Mouse (Mus musculus): Measurements from ENCODE around the gene Vmn1r39. TPM values are rescaled to one million over a fixed set of nuclear protein-coding genes. Genes with fewer than 3 reads are reported as not detected.
"Not testable (repeated sequence)": the region's sequence is repeated elsewhere in the genome, so short reads cannot be mapped to it uniquely, and the experiment has no call there.

The Vmn1r39 gene
- not detected in 2 replicates for polyA plus RNA-seq (2011; ENCODE audit: insufficient read depth, insufficient read length, low replicate concordance, missing spikeins)

GRCm38 (mm10) chr6:66810509-66810908 is at the start of gene Vmn1r39:
Vmn1r39 (minus strand) TSS chr6:66810609.
- WGBS: 81% methylated on average over 2 of the region's 2 CpGs
- H3K4me1 ChIP-seq (ENCODE audit: control insufficient read depth, insufficient read depth, low read length): no peaks in the 10 kb centered on the region
- H3K4me3 ChIP-seq (replicated peaks; ENCODE audit: control insufficient read depth, low read depth, low read length): no peak within 1 kb of the TSS
- H3K27ac ChIP-seq (ENCODE audit: control insufficient read depth, insufficient read depth, low read depth, low read length, poor library complexity): no peak within 1 kb of the TSS
- TF ChIP-seq CTCF (IDR thresholded peaks at IDR 0.05; ENCODE audit: control insufficient read depth, insufficient read depth, low read length): no peak
- no peak for TF ChIP-seq POLR2A (IDR thresholded peaks at IDR 0.05; ENCODE audit: borderline replicate concordance, control insufficient read depth, low read depth, low read length)

- Histone ChIP-seq H3K4me3 (replicated peaks; ENCODE audit: control insufficient read depth, low read depth, low read length) (no peak overlapping the region), H3K27ac (ENCODE audit: control insufficient read depth, insufficient read depth, low read depth, low read length, poor library complexity) (no peak overlapping the region), H3K4me1 (ENCODE audit: control insufficient read depth, insufficient read depth, low read length) (no peaks in the 10 kb centered on the region)
- TF ChIP-seq POLR2A (IDR thresholded peaks at IDR 0.05; ENCODE audit: borderline replicate concordance, control insufficient read depth, low read depth, low read length): no peak
- TF ChIP-seq CTCF (IDR thresholded peaks at IDR 0.05; ENCODE audit: control insufficient read depth, insufficient read depth, low read length): no peak
Measured at GRCm38 (mm10) chr6:66859391-66859790, 49.0 kb upstream of the Vmn1r39 start.

DNA sequence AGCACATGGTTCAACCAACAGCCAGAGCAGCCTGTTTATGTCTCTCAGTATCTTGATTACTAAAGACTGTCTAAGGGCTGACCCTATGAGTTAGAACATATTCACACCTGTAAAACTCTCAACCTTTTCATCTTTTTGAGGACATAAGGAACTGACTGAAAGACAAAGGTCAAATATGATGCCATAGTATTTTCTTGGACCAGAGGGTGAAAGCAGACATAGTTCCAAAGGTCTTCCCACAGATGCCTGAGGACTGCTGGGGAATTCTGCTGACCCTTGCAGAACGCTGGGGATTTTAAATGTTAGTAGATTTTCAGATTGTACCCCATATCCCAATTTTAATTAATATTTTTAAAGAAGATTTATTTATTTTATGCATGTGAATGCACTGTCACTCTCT is 47.9 kb upstream of the Vmn1r39 start:
- Histone ChIP-seq H3K27ac (ENCODE audit: control insufficient read depth, insufficient read depth, low read depth, low read length, poor library complexity) (no peak overlapping the region), H3K4me1 (ENCODE audit: control insufficient read depth, insufficient read depth, low read length) (no peaks in the 10 kb centered on the region), H3K4me3 (replicated peaks; ENCODE audit: control insufficient read depth, low read depth, low read length) (no peak overlapping the region)
- TF ChIP-seq POLR2A (IDR thresholded peaks at IDR 0.05; ENCODE audit: borderline replicate concordance, control insufficient read depth, low read depth, low read length) (no peak), CTCF (IDR thresholded peaks at IDR 0.05; ENCODE audit: control insufficient read depth, insufficient read depth, low read length) (no peak)
- 79% methylated on average over 1 of the region's 1 CpGs for WGBS

DNA sequence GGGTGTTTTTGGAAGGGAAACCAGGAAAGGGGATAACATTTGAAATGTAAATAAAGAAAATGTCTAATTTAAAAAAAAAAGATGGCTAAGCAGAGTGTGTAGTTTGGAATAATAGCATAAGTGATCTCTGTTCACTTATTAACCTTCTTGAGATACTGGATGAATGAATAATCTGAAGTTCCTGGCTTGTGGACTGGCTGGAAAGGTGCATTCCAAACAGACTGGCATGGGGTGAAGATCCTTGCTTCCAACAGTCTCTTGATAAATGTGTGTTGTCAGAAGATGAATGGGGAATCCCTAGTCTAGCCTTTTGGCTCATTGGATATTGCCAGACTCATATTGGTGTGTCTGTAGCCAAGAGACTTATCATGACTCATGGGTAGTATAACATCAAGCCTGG is 45.8 kb upstream of the Vmn1r39 start:
- TF ChIP-seq CTCF (IDR thresholded peaks at IDR 0.05; ENCODE audit: control insufficient read depth, insufficient read depth, low read length): no peak
- TF ChIP-seq POLR2A (IDR thresholded peaks at IDR 0.05; ENCODE audit: borderline replicate concordance, control insufficient read depth, low read depth, low read length): no peak
- H3K27ac ChIP-seq (ENCODE audit: control insufficient read depth, insufficient read depth, low read depth, low read length, poor library complexity): no peak overlapping the region

DNA sequence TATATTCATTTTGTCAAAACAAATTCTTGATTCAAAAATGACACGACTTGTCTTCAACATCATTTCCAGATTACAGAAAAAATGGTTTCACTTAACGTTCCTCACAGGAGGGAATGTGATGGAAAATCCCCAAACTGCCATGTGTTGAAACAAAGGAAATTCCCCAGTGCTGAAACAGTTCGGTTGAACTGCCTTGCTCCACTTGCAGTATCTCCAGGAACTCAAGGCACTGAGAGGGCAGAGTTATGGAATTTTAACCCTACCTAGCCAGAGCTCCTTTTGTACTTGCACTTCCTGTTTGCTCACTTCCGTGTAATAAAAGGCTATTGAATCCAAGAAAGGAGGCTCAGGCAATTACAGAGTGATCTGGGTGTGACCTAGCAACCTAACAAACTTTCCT is 38.5 kb upstream of the Vmn1r39 start:
- H3K4me1 ChIP-seq (ENCODE audit: control insufficient read depth, insufficient read depth, low read length): no peaks in the 10 kb centered on the region
- TF ChIP-seq CTCF (IDR thresholded peaks at IDR 0.05; ENCODE audit: control insufficient read depth, insufficient read depth, low read length): no peak
- no peak for TF ChIP-seq POLR2A (IDR thresholded peaks at IDR 0.05; ENCODE audit: borderline replicate concordance, control insufficient read depth, low read depth, low read length)
- no peak overlapping the region for H3K27ac ChIP-seq (ENCODE audit: control insufficient read depth, insufficient read depth, low read depth, low read length, poor library complexity)
- H3K4me3 ChIP-seq (replicated peaks; ENCODE audit: control insufficient read depth, low read depth, low read length): no peak overlapping the region
- WGBS: 40% methylated on average over 4 of the region's 4 CpGs

More for the DNA sequence above, 45.8 kb upstream of the Vmn1r39 start:
- Histone ChIP-seq H3K4me1 (ENCODE audit: control insufficient read depth, insufficient read depth, low read length) (no peaks in the 10 kb centered on the region), H3K4me3 (replicated peaks; ENCODE audit: control insufficient read depth, low read depth, low read length) (no peak overlapping the region)

DNA sequence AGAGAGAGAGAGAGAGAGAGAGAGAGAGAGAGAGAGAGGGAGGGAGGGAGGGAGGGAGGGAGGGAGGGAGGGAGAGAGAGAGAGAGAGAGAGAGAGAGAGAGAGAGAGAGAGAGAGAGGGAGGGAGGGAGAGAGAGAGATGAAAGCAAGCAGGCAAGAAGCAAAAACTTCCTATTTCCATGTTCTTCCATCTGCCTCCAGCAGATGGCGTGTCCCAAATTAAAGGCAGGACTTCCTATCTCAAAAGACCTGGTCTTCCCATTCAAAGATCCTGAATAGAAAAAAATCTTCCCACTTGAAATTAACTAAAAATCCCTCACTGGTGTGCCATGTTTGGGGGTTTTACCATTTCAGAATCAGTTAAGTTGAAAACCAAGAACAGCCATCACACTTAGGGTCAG is 30.2 kb upstream of the Vmn1r39 start:
- H3K4me1 ChIP-seq (ENCODE audit: control insufficient read depth, insufficient read depth, low read length); H3K27ac ChIP-seq (ENCODE audit: control insufficient read depth, insufficient read depth, low read depth, low read length, poor library complexity); H3K4me3 ChIP-seq (replicated peaks; ENCODE audit: control insufficient read depth, low read depth, low read length): not testable (repeated sequence)
- WGBS: 13% methylated on average over 1 of the region's 1 CpGs

DNA sequence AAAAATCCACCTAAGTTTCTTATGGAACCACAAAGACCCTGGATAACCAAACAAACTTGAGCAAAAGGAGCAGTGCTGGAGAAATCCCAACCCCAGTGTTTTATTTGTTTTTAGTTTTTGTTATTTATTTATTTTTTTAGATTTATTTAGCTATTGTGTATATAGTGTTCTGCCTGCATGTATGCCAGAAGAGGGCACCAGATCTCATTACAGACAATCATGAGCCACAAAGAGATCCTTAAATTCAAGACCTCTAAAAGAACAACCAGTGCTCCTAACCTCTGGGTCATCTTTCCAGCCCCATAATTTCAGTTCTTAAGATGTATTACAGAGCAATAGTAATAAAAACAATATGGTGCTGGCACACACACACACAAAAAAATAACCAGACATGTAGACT is 26.5 kb upstream of the Vmn1r39 start:
- TF ChIP-seq CTCF (IDR thresholded peaks at IDR 0.05; ENCODE audit: control insufficient read depth, insufficient read depth, low read length) (no peak), POLR2A (IDR thresholded peaks at IDR 0.05; ENCODE audit: borderline replicate concordance, control insufficient read depth, low read depth, low read length) (no peak)
- Histone ChIP-seq H3K4me3 (replicated peaks; ENCODE audit: control insufficient read depth, low read depth, low read length) (no peak overlapping the region), H3K4me1 (ENCODE audit: control insufficient read depth, insufficient read depth, low read length) (no peaks in the 10 kb centered on the region), H3K27ac (ENCODE audit: control insufficient read depth, insufficient read depth, low read depth, low read length, poor library complexity) (no peak overlapping the region)

DNA sequence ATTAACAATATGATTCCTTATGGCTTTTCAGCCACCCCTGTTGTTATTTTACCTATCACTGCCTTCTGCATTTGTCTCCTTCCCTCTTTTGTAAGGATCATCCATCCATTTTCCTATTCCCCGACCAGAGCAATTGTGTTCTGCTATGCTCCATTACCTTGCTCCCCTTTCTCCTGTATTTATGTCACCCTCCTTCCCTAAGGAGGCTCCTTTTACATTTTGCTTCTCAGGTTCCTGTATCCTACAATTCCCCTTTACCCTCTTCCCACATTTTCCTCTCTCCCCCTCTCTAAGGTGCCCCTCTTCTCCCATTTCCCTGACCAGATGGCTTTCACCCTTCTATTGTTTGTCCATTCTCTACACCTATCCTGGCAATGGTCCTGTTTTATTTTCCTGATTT is 4.1 kb downstream of the Vmn1r39 start:
- Histone ChIP-seq H3K4me3 (replicated peaks; ENCODE audit: control insufficient read depth, low read depth, low read length) (no peak overlapping the region), H3K27ac (ENCODE audit: control insufficient read depth, insufficient read depth, low read depth, low read length, poor library complexity) (no peak overlapping the region), H3K4me1 (ENCODE audit: control insufficient read depth, insufficient read depth, low read length) (no peaks in the 10 kb centered on the region)
- TF ChIP-seq CTCF (IDR thresholded peaks at IDR 0.05; ENCODE audit: control insufficient read depth, insufficient read depth, low read length): no peak
- 84% methylated on average over 1 of the region's 1 CpGs for WGBS

GRCm38 (mm10) chr6:66805713-66806112 is 4.7 kb downstream of the Vmn1r39 start:
- no peak overlapping the region for H3K27ac ChIP-seq (ENCODE audit: control insufficient read depth, insufficient read depth, low read depth, low read length, poor library complexity)
- 79% methylated on average over 3 of the region's 3 CpGs for WGBS
- TF ChIP-seq POLR2A (IDR thresholded peaks at IDR 0.05; ENCODE audit: borderline replicate concordance, control insufficient read depth, low read depth, low read length): no peak
- H3K4me1 ChIP-seq (ENCODE audit: control insufficient read depth, insufficient read depth, low read length): no peaks in the 10 kb centered on the region
- no peak overlapping the region for H3K4me3 ChIP-seq (replicated peaks; ENCODE audit: control insufficient read depth, low read depth, low read length)

DNA sequence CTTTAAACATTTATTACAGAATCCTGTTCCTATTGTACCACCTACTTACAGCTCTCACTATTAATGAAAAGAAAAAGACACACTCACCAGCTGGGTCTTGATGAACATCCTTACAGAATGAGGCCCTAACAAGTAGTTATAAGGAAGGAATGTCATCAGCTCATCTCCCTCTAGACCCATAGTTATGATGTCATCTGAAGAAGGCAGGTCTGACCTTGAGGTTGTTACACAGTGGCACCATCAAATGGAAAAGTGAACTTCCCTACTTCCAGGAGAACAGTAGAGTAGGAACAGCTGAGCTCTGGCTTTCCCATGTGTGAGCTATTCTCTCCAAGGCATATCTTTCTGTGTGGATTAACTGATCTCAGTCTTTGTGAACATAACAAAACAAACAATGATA is 27.9 kb downstream of the Vmn1r39 start, which contains the start of gene Vmn1r38:
Vmn1r38 (minus strand) TSS at position 101 of the 400 bp plus-strand sequence.
- not testable (repeated sequence) for H3K4me3 ChIP-seq (replicated peaks; ENCODE audit: control insufficient read depth, low read depth, low read length); H3K4me1 ChIP-seq (ENCODE audit: control insufficient read depth, insufficient read depth, low read length); H3K27ac ChIP-seq (ENCODE audit: control insufficient read depth, insufficient read depth, low read depth, low read length, poor library complexity)

Other genes starting within 250 kb of the Vmn1r39 start
- gene Vmn1r33, start 192.3 kb downstream of the Vmn1r39 start, polyA plus RNA-seq (2011; ENCODE audit: insufficient read depth, insufficient read length, low replicate concordance, missing spikeins): not detected in 2 replicates
- not detected in 2 replicates for gene Vmn1r34, start 166.7 kb downstream of the Vmn1r39 start, polyA plus RNA-seq (2011; ENCODE audit: insufficient read depth, insufficient read length, low replicate concordance, missing spikeins)
- not detected in 2 replicates for gene Vmn1r35, start 124.7 kb downstream of the Vmn1r39 start, polyA plus RNA-seq (2011; ENCODE audit: insufficient read depth, insufficient read length, low replicate concordance, missing spikeins)
- gene Vmn1r36, start 91.4 kb downstream of the Vmn1r39 start, polyA plus RNA-seq (2011; ENCODE audit: insufficient read depth, insufficient read length, low replicate concordance, missing spikeins): not detected in 2 replicates
- not detected in 2 replicates for gene Vmn1r37, start 81.2 kb downstream of the Vmn1r39 start, polyA plus RNA-seq (2011; ENCODE audit: insufficient read depth, insufficient read length, low replicate concordance, missing spikeins)
- gene Vmn1r38, start 28.0 kb downstream of the Vmn1r39 start, polyA plus RNA-seq (2011; ENCODE audit: insufficient read depth, insufficient read length, low replicate concordance, missing spikeins): 1.2 TPM in 1 of 2 replicates, not detected in the other
- gene Gng12, start 85.8 kb upstream of the Vmn1r39 start, polyA plus RNA-seq (2011; ENCODE audit: insufficient read depth, insufficient read length, low replicate concordance, missing spikeins): 11.0 and 22.9 TPM in 2 replicates
- 120 and 146 TPM in 2 replicates for gene Gadd45a, start 226.8 kb upstream of the Vmn1r39 start, polyA plus RNA-seq (2011; ENCODE audit: insufficient read depth, insufficient read length, low replicate concordance, missing spikeins)